Mouse (Mus musculus): ENCODE data around the gene Ptch2. TPM values are rescaled to one million over a fixed set of nuclear protein-coding genes. Genes with fewer than 3 reads are reported as not detected.
A peak's percentile ranks its signal among the peaks of the same experiment; 100 is the strongest.

Ptch2 gene
- polyA plus RNA-seq, 1 experiment = not detected

DNA sequence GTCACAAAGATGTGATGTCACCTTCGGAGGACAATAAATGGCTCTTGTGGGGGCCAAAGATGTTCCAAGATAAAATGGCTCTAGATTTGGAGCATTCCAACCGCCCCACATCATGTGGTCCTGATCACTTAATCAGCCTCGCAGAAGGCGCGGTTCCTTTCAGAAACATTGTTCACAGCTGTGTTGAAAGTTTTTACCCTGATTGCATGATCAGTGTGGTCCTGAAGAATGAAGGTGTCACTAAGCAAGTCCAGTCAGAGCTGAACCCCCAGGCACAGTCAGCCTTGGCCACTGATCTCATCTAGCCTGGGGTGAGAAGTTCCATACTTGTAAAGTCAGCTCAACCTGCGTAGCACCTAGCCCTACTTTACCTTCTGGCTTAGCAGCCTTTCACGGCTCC is 22.1 kb downstream of the Ptch2 start:
- Histone ChIP-seq H3K36me3 (replicated peaks; ENCODE audit: low read length) (peaks cover 21% of the 10 kb centered on the region), H3K27me3 (replicated peaks) (no peaks in the 10 kb centered on the region), H3K9me3 (no peaks in the 10 kb centered on the region), H3K4me1 (peaks cover 43% of the 10 kb centered on the region), H3K4me3 (replicated peaks) (no peak overlapping the region)
- TF ChIP-seq GATA1 (IDR thresholded peaks at IDR 0.05; ENCODE audit: borderline replicate concordance, low read length) = no peak
- no peak for TF ChIP-seq FLI1 (IDR thresholded peaks at IDR 0.05; ENCODE audit: low read length)

GRCm38 (mm10) chr4:117119636-117120035 is 23.8 kb downstream of the Ptch2 start:
- no peak for TF ChIP-seq FLI1 (IDR thresholded peaks at IDR 0.05; ENCODE audit: low read length)
- no peak for TF ChIP-seq GATA1 (IDR thresholded peaks at IDR 0.05; ENCODE audit: borderline replicate concordance, low read length)
- Histone ChIP-seq H3K9me3 (no peaks in the 10 kb centered on the region), H3K4me3 (replicated peaks) (peak overlapping the region; percentile 99), H3K36me3 (replicated peaks; ENCODE audit: low read length) (peaks cover 21% of the 10 kb centered on the region), H3K27me3 (replicated peaks) (no peaks in the 10 kb centered on the region), H3K4me1 (peaks cover 60% of the 10 kb centered on the region)

DNA sequence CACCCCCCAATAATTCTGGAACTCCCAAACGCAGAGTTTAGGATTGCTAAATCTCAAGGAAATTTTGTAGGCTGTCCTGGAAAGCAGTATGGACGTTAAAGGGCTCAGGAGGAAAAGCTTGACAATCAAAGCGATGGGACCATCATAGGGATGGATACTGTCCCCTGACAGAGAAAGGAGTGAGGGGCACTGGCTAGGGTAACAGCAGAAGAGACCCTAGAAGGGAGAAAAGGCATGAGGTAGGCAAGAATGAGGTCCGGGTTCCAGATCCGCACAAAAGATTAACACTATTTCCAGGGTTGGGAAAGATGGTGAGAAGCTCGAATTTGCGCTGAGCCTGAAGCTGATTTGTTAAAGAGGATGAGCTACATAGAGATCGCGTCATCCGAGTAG is 24.2 kb downstream of the Ptch2 start:
- H3K36me3 ChIP-seq (replicated peaks; ENCODE audit: low read length) = peaks cover 21% of the 10 kb centered on the region
- H3K9me3 ChIP-seq = no peaks in the 10 kb centered on the region
- no peaks in the 10 kb centered on the region for H3K27me3 ChIP-seq (replicated peaks)

DNA sequence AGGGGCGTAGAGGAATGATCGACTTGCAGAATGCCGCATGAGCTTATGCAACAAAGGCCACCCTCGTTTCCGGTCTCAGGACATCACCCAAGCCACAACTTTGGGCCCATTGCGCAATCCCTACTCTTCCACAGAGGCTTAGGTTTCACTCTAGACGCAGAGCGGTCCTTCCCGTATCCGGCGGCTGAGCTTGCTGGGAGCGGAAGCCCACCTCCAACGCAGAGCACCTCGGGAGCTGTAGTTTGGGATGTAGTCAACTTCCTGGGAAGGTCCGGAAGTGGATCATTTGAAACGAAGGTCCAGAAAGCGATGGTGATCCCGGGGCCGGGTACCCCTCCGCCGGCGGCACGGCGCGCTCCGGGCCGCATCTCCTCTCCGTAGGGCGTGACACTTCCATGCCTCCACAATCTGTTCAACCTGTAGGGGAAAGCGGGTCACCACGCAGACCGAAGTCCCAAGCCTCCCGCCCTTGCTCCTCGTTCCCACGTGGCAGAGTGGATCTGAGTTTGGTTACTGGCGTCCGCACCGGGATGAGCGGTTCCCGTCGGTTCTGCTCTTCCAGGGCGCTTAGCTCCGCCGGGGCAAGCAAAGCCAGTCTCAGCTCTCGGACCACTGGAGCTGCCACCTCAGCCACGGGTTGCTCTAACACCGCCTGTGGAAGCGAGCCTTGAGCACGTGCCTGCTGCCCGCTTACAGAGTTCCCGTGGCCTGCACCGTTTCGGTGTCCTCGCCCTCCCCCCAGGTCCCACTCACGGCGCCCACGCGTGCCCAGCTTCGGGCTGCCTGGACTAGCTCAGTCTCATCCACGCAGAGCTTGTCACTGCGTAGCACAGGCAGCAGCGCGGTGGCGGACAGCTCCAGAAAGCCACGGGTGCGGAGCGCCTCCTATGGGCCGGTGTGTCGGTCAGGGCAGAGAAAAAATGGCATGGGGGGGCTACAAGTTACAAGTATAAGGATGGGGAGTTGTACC is 24.9 kb downstream of the Ptch2 start:
- H3K9me3 ChIP-seq = no peaks in the 10 kb centered on the region
- H3K36me3 ChIP-seq (replicated peaks; ENCODE audit: low read length) = peaks cover 21% of the 10 kb centered on the region
- H3K27me3 ChIP-seq (replicated peaks) = no peaks in the 10 kb centered on the region
- peaks cover 71% of the 10 kb centered on the region for H3K4me1 ChIP-seq
- peak overlapping the region; percentile 99 for H3K4me3 ChIP-seq (replicated peaks)
- peak; percentile 96 for TF ChIP-seq FLI1 (IDR thresholded peaks at IDR 0.05; ENCODE audit: low read length)
- no peak for TF ChIP-seq GATA1 (IDR thresholded peaks at IDR 0.05; ENCODE audit: borderline replicate concordance, low read length)

More for the DNA sequence above, 24.2 kb downstream of the Ptch2 start:
- TF ChIP-seq FLI1 (IDR thresholded peaks at IDR 0.05; ENCODE audit: low read length) (no peak), GATA1 (IDR thresholded peaks at IDR 0.05; ENCODE audit: borderline replicate concordance, low read length) (no peak)
- Histone ChIP-seq H3K4me1 (peaks cover 64% of the 10 kb centered on the region), H3K4me3 (replicated peaks) (peak overlapping the region; percentile 99)

- TF ChIP-seq FLI1 (IDR thresholded peaks at IDR 0.05; ENCODE audit: low read length) (no peak), GATA1 (IDR thresholded peaks at IDR 0.05; ENCODE audit: borderline replicate concordance, low read length) (no peak)
- Histone ChIP-seq H3K36me3 (replicated peaks; ENCODE audit: low read length) (peaks cover 28% of the 10 kb centered on the region), H3K9me3 (no peaks in the 10 kb centered on the region), H3K27me3 (replicated peaks) (no peaks in the 10 kb centered on the region), H3K4me1 (peaks cover 86% of the 10 kb centered on the region), H3K4me3 (replicated peaks) (no peak overlapping the region)
Measured at GRCm38 (mm10) chr4:117122209-117122608, 26.3 kb downstream of the Ptch2 start.

DNA sequence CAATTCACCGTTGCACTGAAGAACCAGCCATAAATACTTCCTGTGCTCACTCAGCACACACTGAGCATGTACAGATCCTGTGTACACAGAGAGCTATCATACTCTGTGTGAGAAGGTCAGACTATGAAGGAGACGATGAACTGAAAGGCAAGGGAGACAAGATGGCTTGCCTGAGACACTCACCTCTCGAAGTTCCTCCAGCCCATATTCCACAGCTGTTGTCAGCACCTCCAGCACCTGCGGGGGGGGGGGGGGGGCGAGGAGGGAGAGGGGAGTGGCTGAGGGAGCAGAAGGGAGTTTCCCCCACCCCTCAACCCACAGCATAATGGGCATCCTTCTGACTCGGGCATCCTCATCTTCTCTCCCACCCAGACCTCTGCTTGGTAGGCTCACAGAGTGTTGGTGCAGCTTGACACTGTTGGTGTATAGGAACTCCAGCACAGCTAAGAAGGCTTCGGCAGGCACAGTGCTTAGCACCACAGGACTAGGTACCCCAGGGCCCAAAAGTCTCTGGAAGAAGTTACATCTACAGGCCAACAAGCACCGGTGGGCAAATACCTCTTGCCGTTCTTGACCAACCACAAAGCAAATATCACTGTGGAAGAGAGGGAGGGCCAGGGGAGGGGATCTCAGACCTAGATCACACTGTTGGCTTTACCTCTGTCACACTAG is 27.8 kb downstream of the Ptch2 start:
- TF ChIP-seq FLI1 (IDR thresholded peaks at IDR 0.05; ENCODE audit: low read length) = no peak
- Histone ChIP-seq H3K4me1 (peaks cover 95% of the 10 kb centered on the region), H3K36me3 (replicated peaks; ENCODE audit: low read length) (peaks cover 31% of the 10 kb centered on the region), H3K27me3 (replicated peaks) (no peaks in the 10 kb centered on the region), H3K9me3 (no peaks in the 10 kb centered on the region), H3K4me3 (replicated peaks) (peak overlapping the region; percentile 91)

GRCm38 (mm10) chr4:117124218-117124517 is 28.3 kb downstream of the Ptch2 start:
- peaks cover 95% of the 10 kb centered on the region for H3K4me1 ChIP-seq
- H3K4me3 ChIP-seq (replicated peaks) = peak overlapping the region; percentile 91
- peaks cover 31% of the 10 kb centered on the region for H3K36me3 ChIP-seq (replicated peaks; ENCODE audit: low read length)
- H3K27me3 ChIP-seq (replicated peaks) = no peaks in the 10 kb centered on the region
- TF ChIP-seq FLI1 (IDR thresholded peaks at IDR 0.05; ENCODE audit: low read length) (no peak), GATA1 (IDR thresholded peaks at IDR 0.05; ENCODE audit: borderline replicate concordance, low read length) (no peak)
- no peaks in the 10 kb centered on the region for H3K9me3 ChIP-seq

DNA sequence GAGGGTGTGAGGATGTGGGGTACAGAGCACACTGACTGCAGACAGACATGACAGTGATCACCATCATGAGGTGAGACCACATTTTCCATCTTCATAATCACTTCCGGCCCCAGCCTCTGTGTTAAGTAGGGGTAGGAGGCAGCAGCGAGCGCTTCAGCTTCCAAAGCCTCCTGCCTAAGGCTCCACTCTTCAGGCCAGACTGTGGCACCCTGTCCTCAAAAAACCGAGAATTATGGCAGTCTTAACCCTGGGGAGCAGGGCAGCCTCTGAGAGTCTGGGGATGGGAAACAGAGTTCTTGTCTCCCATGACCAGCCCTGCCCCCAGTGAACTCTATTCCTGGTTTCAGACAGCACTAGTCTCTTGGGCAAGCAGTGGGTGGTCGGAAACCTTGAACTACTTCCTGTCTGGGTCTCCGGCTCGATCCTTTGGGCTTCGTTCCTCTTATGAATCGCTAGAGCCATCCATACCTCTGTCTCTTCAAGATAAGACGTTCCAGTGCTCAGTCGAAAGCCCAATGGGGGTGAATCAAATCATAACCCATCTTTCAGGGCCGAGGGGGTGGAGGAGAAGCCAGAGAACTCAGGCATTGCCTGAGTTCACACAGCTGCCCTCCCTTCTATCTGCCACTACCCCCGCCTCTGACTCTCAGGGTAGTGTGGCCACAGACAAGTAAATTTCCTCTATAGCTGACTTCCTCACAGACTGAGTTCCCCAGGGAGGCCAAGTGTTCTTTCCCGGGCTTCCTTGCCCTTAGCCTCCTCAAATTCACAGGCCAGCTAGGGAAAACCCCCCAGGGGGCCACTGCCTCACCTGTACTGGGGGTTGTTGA is 28.9 kb downstream of the Ptch2 start:
- Histone ChIP-seq H3K4me3 (replicated peaks) (peak overlapping the region; percentile 91), H3K36me3 (replicated peaks; ENCODE audit: low read length) (peaks cover 37% of the 10 kb centered on the region), H3K27me3 (replicated peaks) (no peaks in the 10 kb centered on the region), H3K4me1 (peaks cover 92% of the 10 kb centered on the region), H3K9me3 (no peaks in the 10 kb centered on the region)
- TF ChIP-seq FLI1 (IDR thresholded peaks at IDR 0.05; ENCODE audit: low read length) = no peak
- no peak for TF ChIP-seq GATA1 (IDR thresholded peaks at IDR 0.05; ENCODE audit: borderline replicate concordance, low read length)

- TF ChIP-seq GATA1 (IDR thresholded peaks at IDR 0.05; ENCODE audit: borderline replicate concordance, low read length) (no peak), FLI1 (IDR thresholded peaks at IDR 0.05; ENCODE audit: low read length) (no peak)
- H3K4me3 ChIP-seq (replicated peaks) = peak within 1 kb of the TSS; percentile 91
Measured at GRCm38 (mm10) chr4:117125348-117125909, 29.6 kb downstream of the Ptch2 start, which contains the start of gene Btbd19. TSS of gene Btbd19 (minus strand) at chr4:117125725.

More at GRCm38 (mm10) chr4:117125348-117125909, 29.6 kb downstream of the Ptch2 start, which contains the start of gene Btbd19:
- Histone ChIP-seq H3K4me1 (peaks cover 94% of the 10 kb centered on the region), H3K36me3 (replicated peaks; ENCODE audit: low read length) (peaks cover 44% of the 10 kb centered on the region), H3K27me3 (replicated peaks) (no peaks in the 10 kb centered on the region), H3K9me3 (no peaks in the 10 kb centered on the region)

All from megakaryocyte, embryonic 14.5 days (primary cell).